Mouse (Mus musculus) C2C12 (cell line): ENCODE data around the gene Sla2.
"Not testable (repeated sequence)": the region's sequence is repeated elsewhere in the genome, so short reads cannot be mapped to it uniquely, and the experiment has no call there.

Source experiments
- CEBPB ChIP-seq: IDR thresholded peaks from one replicate; pipeline ENCODE4 v1.6.1; 2011; ENCODE audit warnings: low read depth, mild to moderate bottlenecking, control low read depth, moderate library complexity
- CTCF ChIP-seq: IDR thresholded peaks from one replicate; pipeline ENCODE4 v1.5.1; 2011; ENCODE audit not compliant: control insufficient read depth, insufficient read depth, insufficient read length
- MAX ChIP-seq: IDR thresholded peaks from one replicate; pipeline ENCODE4 v1.6.1; 2011; ENCODE audit warnings: mild to moderate bottlenecking, control low read depth
- MYOD1 ChIP-seq: IDR thresholded peaks from one replicate; pipeline ENCODE4 v1.6.1; 2011; ENCODE audit warnings: low read depth; ENCODE audit not compliant: control insufficient read depth, insufficient read length
- MYOG ChIP-seq: IDR thresholded peaks from one replicate; pipeline ENCODE4 v1.6.1; 2011; ENCODE audit not compliant: control insufficient read depth, insufficient read length; ENCODE audit errors: extremely low read depth
- USF1 ChIP-seq: IDR thresholded peaks from one replicate; pipeline ENCODE4 v1.6.1; 2011; ENCODE audit warnings: low read depth, mild to moderate bottlenecking, control low read depth, moderate library complexity

GRCm38 (mm10) chr2:156925611-156926010 is 38.6 kb upstream of the Sla2 start:
- TF ChIP-seq MAX, CTCF, CEBPB, MYOD1, USF1, MYOG: not testable (repeated sequence)
